21 mouse cellular contexts compared by ENCODE assay signal in the genomic region with DNA sequence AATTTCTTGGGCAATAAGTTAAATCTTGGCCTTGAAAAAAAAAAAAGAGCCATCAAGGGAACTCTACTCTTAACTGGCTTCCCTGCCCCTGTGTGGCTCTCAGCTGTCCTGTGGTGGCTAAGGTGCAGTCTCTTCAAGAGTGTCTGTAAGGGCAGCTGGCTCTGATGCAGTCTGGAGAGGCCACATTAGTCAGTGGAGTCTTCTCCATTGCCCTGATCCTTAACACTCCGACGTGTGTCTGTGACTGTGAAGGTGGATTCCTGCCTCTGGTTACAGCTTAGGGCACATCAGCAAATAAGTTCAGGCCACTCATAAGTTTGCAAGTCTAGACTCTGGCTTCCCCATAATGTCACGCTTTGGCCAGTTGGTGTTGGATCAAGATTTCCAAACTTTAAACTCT.
"Had no signal": no experiment of that assay in that cellular context is flagged by ENCODE, and none has a peak within 500 bp of the region (broad histone marks: within the 10 kb centered on the region; RNA-seq: fewer than 3 reads in every experiment).

No protein-coding gene starts in this region.

- H3K27ac ChIP-seq: hindbrain, embryonic 13.5 days; hindbrain, embryonic 15.5 days; hindbrain, postnatal 0 days; kidney, postnatal 0 days; liver, embryonic 12.5 days; liver, embryonic 14.5 days had no signal

- H3K4me3 ChIP-seq: hindbrain, embryonic 13.5 days; hindbrain, embryonic 15.5 days; limb, embryonic 13.5 days; limb, embryonic 15.5 days; liver, embryonic 12.5 days had no signal

- H3K27me3 ChIP-seq: hindbrain, embryonic 13.5 days; hindbrain, embryonic 15.5 days; limb, embryonic 13.5 days; limb, embryonic 15.5 days; liver, embryonic 12.5 days had no signal

- DNase-seq: forebrain, postnatal 0 days; gastrocnemius, postnatal 25 days; heart, adult 18-20 months; kidney, adult 11 months; kidney, adult 2 months; kidney, postnatal 14 days; kidney, postnatal 36 days; layer of hippocampus, adult 9-11 months; layer of hippocampus, postnatal 36 days; left cerebral cortex, postnatal 4 days; lung, adult 18-20 months had no signal

- H3K4me1 ChIP-seq: hindbrain, embryonic 13.5 days had no signal

- H3K36me3 ChIP-seq: hindbrain, embryonic 13.5 days; hindbrain, embryonic 15.5 days; limb, embryonic 13.5 days; limb, embryonic 15.5 days; liver, embryonic 12.5 days had no signal

- H3K4me2 ChIP-seq: heart, embryonic 11.5 days; hindbrain, embryonic 13.5 days; hindbrain, embryonic 15.5 days; limb, embryonic 13.5 days; limb, embryonic 15.5 days; liver, embryonic 12.5 days had no signal

- H3K9ac ChIP-seq: forebrain, postnatal 0 days; hindbrain, embryonic 13.5 days; hindbrain, embryonic 15.5 days; limb, embryonic 13.5 days; limb, embryonic 15.5 days; liver, embryonic 12.5 days; liver, embryonic 14.5 days had no signal

- ATAC-seq: forebrain, postnatal 0 days; intestine, embryonic 16.5 days; liver, embryonic 12.5 days had no signal

- H3K9me3 ChIP-seq: hindbrain, embryonic 13.5 days; hindbrain, embryonic 15.5 days; limb, embryonic 13.5 days; limb, embryonic 15.5 days; liver, embryonic 12.5 days had no signal
